Mouse (Mus musculus) heart, embryonic 15.5 days (tissue): ENCODE results near the gene Olfr1356. TPM values are rescaled to one million over a fixed set of nuclear protein-coding genes. Genes with fewer than 3 reads are reported as not detected.
"Not testable (repeated sequence)": the region's sequence is repeated elsewhere in the genome, so short reads cannot be mapped to it uniquely, and the experiment has no call there.

Source experiments
- ATAC-seq: fragments of 200-750 bp; cut with Nextera tagmentation; replicated peaks from 2 replicates; pipeline ENCODE4 v1.8.0; 2017; ENCODE audit warnings: low read depth, moderate TSS enrichment; ENCODE audit not compliant: insufficient number of reproducible peaks, insufficient read depth, low FRiP score
- H3K27ac ChIP-seq: fragments of 300-500 bp; sonication (generic); 2 replicates; pipeline ENCODE4 v1.5.1; 2015; ENCODE audit warnings: mild to moderate bottlenecking, inconsistent platforms
- H3K27me3 ChIP-seq: fragments of 300-500 bp; sonication (generic); 2 replicates; pipeline ENCODE4 v1.6.1; 2015; ENCODE audit warnings: inconsistent platforms
- H3K36me3 ChIP-seq: fragments of 300-500 bp; sonication (generic); 2 replicates; pipeline ENCODE4 v1.6.1; 2015; ENCODE audit warnings: mild to moderate bottlenecking, inconsistent platforms
- H3K4me1 ChIP-seq: fragments of 300-500 bp; sonication (generic); replicated peaks from 2 replicates; pipeline ENCODE4 v1.6.1; 2015; ENCODE audit warnings: inconsistent platforms
- H3K4me2 ChIP-seq: fragments of 300-500 bp; sonication (generic); 2 replicates; pipeline ENCODE4 v1.6.1; 2015; ENCODE audit warnings: inconsistent platforms, mild to moderate bottlenecking, moderate library complexity
- H3K4me3 ChIP-seq: fragments of 300-500 bp; sonication (generic); 2 replicates; pipeline ENCODE4 v1.5.1; 2015; ENCODE audit warnings: mild to moderate bottlenecking, inconsistent platforms
- H3K9ac ChIP-seq: fragments of 300-500 bp; sonication (generic); 2 replicates; pipeline ENCODE4 v1.6.1; 2015; ENCODE audit warnings: mild to moderate bottlenecking, inconsistent platforms
- H3K9me3 ChIP-seq: fragments of 300-500 bp; sonication (generic); replicated peaks from 2 replicates; pipeline ENCODE4 v1.6.1; 2016; ENCODE audit warnings: inconsistent platforms
- WGBS: fragments of 180-500 bp; shearing (Covaris S2); methylation state at CpG from one replicate; pipeline ENCODE4 v1.1.7; 2015; ENCODE audit warnings: mixed read lengths; 5-methylcytosine and 5-hydroxymethylcytosine counted together
- polyA plus RNA-seq: library from polyadenylated mRNA; unstranded; fragments of >200 nt; fragmentation: Nextera tagmentation; extraction: Ambion mirVana; gene quantifications from 2 replicates; pipeline ENCODE4 v1.2.1, GENCODE M21; 2015

The Olfr1356 gene
- not detected in 2 replicates for polyA plus RNA-seq

GRCm38 (mm10) chr10:78852066-78852465 is at the start of gene Olfr1356:
Olfr1356 (minus strand) TSS chr10:78852166.
- no peak within 1 kb of the TSS for H3K9ac ChIP-seq
- H3K4me2 ChIP-seq = no peak within 1 kb of the TSS
- 0 out of 2 replicates have a peak, but pooled peaks cover under 1% of the 10 kb centered on the region for H3K9me3 ChIP-seq
- 72% methylated on average over 2 of the region's 2 CpGs for WGBS
- no peaks in the 10 kb centered on the region for H3K27me3 ChIP-seq
- H3K4me1 ChIP-seq = no peaks in the 10 kb centered on the region
- no peak within 1 kb of the TSS for H3K27ac ChIP-seq
- no peaks in the 10 kb centered on the region for H3K36me3 ChIP-seq
- no peak for ATAC-seq
- no peak within 1 kb of the TSS for H3K4me3 ChIP-seq

- H3K36me3 ChIP-seq = no peaks in the 10 kb centered on the region
- H3K4me3 ChIP-seq = no peak within 1 kb of the TSS
- WGBS = 43% methylated on average over 2 of the region's 2 CpGs
- H3K4me1 ChIP-seq = no peaks in the 10 kb centered on the region
- H3K9me3 ChIP-seq = no peaks in the 10 kb centered on the region; the same call in 1 of the 2 replicates
- no peaks in the 10 kb centered on the region for H3K27me3 ChIP-seq
- H3K9ac ChIP-seq = no peak within 1 kb of the TSS
- H3K27ac ChIP-seq = no peak within 1 kb of the TSS
- H3K4me2 ChIP-seq = no peak within 1 kb of the TSS
- ATAC-seq = no peak
These were observed 23.3 kb upstream of the Olfr1356 start, which contains the start of gene Olfr1355 for GRCm38 (mm10) chr10:78875240-78875639. Olfr1355 (plus strand) TSS chr10:78875540.

- H3K27me3 ChIP-seq, H3K4me2 ChIP-seq, ATAC-seq, H3K9me3 ChIP-seq, H3K4me3 ChIP-seq, H3K27ac ChIP-seq, H3K4me1 ChIP-seq, H3K36me3 ChIP-seq, H3K9ac ChIP-seq: not testable (repeated sequence)
- 84% methylated on average over 12 of the region's 12 CpGs for WGBS
These were observed 11.5 kb downstream of the Olfr1356 start for GRCm38 (mm10) chr10:78840456-78840855.

GRCm38 (mm10) chr10:78812358-78813060 is 39.5 kb downstream of the Olfr1356 start:
- no peak overlapping the region for H3K9ac ChIP-seq
- H3K4me1 ChIP-seq = no peaks in the 10 kb centered on the region
- H3K27ac ChIP-seq = no peak overlapping the region
- WGBS = 64% methylated on average over 6 of the region's 6 CpGs
- no peaks in the 10 kb centered on the region for H3K27me3 ChIP-seq
- no peak overlapping the region for H3K4me3 ChIP-seq
- no peak for ATAC-seq
- H3K36me3 ChIP-seq = no peaks in the 10 kb centered on the region
- no peak overlapping the region for H3K4me2 ChIP-seq
- H3K9me3 ChIP-seq = no peaks in the 10 kb centered on the region

GRCm38 (mm10) chr10:78801449-78801848 is 50.5 kb downstream of the Olfr1356 start:
- 80% methylated on average over 2 of the region's 2 CpGs for WGBS
- no peak overlapping the region for H3K27ac ChIP-seq

More at GRCm38 (mm10) chr10:78801449-78801848, 50.5 kb downstream of the Olfr1356 start:
- Histone ChIP-seq H3K36me3 (no peaks in the 10 kb centered on the region), H3K9ac (no peak overlapping the region), H3K4me3 (no peak overlapping the region), H3K4me2 (no peak overlapping the region), H3K27me3 (no peaks in the 10 kb centered on the region), H3K4me1 (no peaks in the 10 kb centered on the region), H3K9me3 (no peaks in the 10 kb centered on the region)
- ATAC-seq = no peak

Other genes with a start within 250 kb of the Olfr1356 start
- gene Olfr1357, start 234.1 kb downstream of the Olfr1356 start, polyA plus RNA-seq = not detected in 2 replicates
- gene Casp14, start 133.9 kb downstream of the Olfr1356 start, polyA plus RNA-seq = not detected in 2 replicates
- not detected in 2 replicates for gene Ccdc105, start 99.1 kb downstream of the Olfr1356 start, polyA plus RNA-seq
- 0.47 and 0.76 TPM in 2 replicates for gene Slc1a6, start 71.7 kb downstream of the Olfr1356 start, polyA plus RNA-seq
- not detected in 2 replicates for gene Olfr1355, start 23.4 kb upstream of the Olfr1356 start, polyA plus RNA-seq
- not detected in 2 replicates for gene Olfr1354, start 61.0 kb upstream of the Olfr1356 start, polyA plus RNA-seq
- not detected in 2 replicates for gene Olfr8, start 98.5 kb upstream of the Olfr1356 start, polyA plus RNA-seq
- not detected in 2 replicates for gene Olfr1353, start 111.1 kb upstream of the Olfr1356 start, polyA plus RNA-seq
- not detected in 2 replicates for gene Olfr1352, start 128.9 kb upstream of the Olfr1356 start, polyA plus RNA-seq
- gene Olfr1351, start 160.3 kb upstream of the Olfr1356 start, polyA plus RNA-seq = not detected in 2 replicates
- gene Olfr57, start 176.6 kb upstream of the Olfr1356 start, polyA plus RNA-seq = 0.11 TPM in 1 of 2 replicates, not detected in the other
- gene 2610008E11Rik, start 245.4 kb upstream of the Olfr1356 start, polyA plus RNA-seq = 14.8 and 16.2 TPM in 2 replicates